Mouse (Mus musculus) midbrain, postnatal 0 days (tissue): ENCODE results near the gene Tnks1bp1. TPM values are rescaled to one million over a fixed set of nuclear protein-coding genes. Genes with fewer than 3 reads are reported as not detected.

Source experiments
- ATAC-seq: fragments of 200-750 bp; cut with Nextera tagmentation; 2 replicates; pipeline ENCODE4 v1.8.0; 2017; ENCODE audit warnings: moderate number of reproducible peaks, mild to moderate bottlenecking, moderate TSS enrichment, moderate library complexity; ENCODE audit not compliant: low FRiP score
- DNase-seq: peaks from one replicate; pipeline ENCODE4 v3.0.0-alpha.2; 2015; ENCODE audit warnings: low spot score
- H3K27ac ChIP-seq: fragments of 300-500 bp; sonication (generic); 2 replicates; pipeline ENCODE4 v1.5.1; 2014; ENCODE audit warnings: low read depth, mild to moderate bottlenecking, low read length, mixed read lengths
- H3K27me3 ChIP-seq: fragments of 300-500 bp; sonication (generic); 2 replicates; pipeline ENCODE4 v1.6.1; 2014; ENCODE audit warnings: low read length, control low read depth, mixed read lengths; ENCODE audit not compliant: insufficient read depth
- H3K36me3 ChIP-seq: fragments of 300-500 bp; sonication (generic); 2 replicates; pipeline ENCODE4 v1.6.1; 2014; ENCODE audit warnings: low read length, control low read depth, mixed read lengths; ENCODE audit not compliant: insufficient read depth
- H3K4me1 ChIP-seq: fragments of 300-500 bp; sonication (generic); 2 replicates; pipeline ENCODE4 v1.6.1; 2014; ENCODE audit warnings: mild to moderate bottlenecking, control low read depth, antibody characterized with exemption, low read length, mixed read lengths; ENCODE audit not compliant: insufficient read depth
- H3K4me2 ChIP-seq: fragments of 300-500 bp; sonication (generic); 2 replicates; pipeline ENCODE4 v1.6.1; 2014; ENCODE audit warnings: low read depth, mild to moderate bottlenecking, low read length, mixed read lengths; ENCODE audit not compliant: poor library complexity, severe bottlenecking
- H3K4me3 ChIP-seq: fragments of 300-500 bp; sonication (generic); 2 replicates; pipeline ENCODE4 v1.5.1; 2014; ENCODE audit warnings: low read depth, mild to moderate bottlenecking, low read length, moderate library complexity
- H3K9ac ChIP-seq: fragments of 300-500 bp; sonication (generic); replicated peaks from 2 replicates; pipeline ENCODE4 v1.6.1; 2014; ENCODE audit warnings: mild to moderate bottlenecking, low read length, moderate library complexity, mixed read lengths; ENCODE audit not compliant: poor library complexity, severe bottlenecking
- H3K9me3 ChIP-seq: fragments of 300-500 bp; sonication (generic); 2 replicates; pipeline ENCODE4 v1.6.1; 2016; ENCODE audit warnings: low read length, control low read depth
- CTCF ChIP-seq: IDR thresholded peaks from 2 replicates; pipeline ENCODE4 v1.5.1; 2016; ENCODE audit warnings: antibody characterized with exemption, mild to moderate bottlenecking
- WGBS: fragments of 180-500 bp; shearing (Covaris S2); extraction: QIAGEN DNeasy Blood & Tissue Kit; methylation state at CpG from one replicate; pipeline ENCODE4 v1.1.7; 2014; 5-methylcytosine and 5-hydroxymethylcytosine counted together
- polyA plus RNA-seq: library from polyadenylated mRNA; unstranded; fragments of >200 nt; fragmentation: Nextera tagmentation; extraction: Ambion mirVana; gene quantifications from 2 replicates; pipeline ENCODE4 v1.2.1, GENCODE M21; 2015
- total RNA-seq: library from RNA; depleted of rRNA; stranded (reverse); fragments of >200 nt; gene quantifications from 2 replicates; pipeline ENCODE4 v1.2.3, GENCODE M21; 2014; rRNA removed

Gene Tnks1bp1
- total and polyA plus RNA-seq, 2 experiments from 2014 or later = 18.0 to 102 TPM

DNA sequence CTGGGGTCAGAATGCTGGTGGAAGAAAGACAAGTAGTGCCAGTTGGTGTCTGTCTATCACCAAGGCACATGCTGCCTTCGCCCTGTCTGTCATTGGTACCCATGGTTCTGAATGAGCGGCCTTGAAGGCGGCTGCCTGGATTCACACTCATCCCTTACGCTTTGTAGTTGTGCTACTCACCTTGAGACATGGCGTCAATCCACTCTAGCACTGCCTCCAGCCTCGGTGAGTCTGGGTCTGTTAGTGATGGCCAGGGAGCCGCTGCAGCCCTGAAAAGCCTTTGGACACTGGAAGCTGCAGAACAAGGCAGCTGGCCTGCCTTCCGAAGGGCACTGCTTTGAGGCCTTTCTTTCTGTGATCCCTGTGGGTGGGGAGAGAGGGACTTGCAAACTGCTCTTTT, 55.4 kb downstream of the Tnks1bp1 start:
- ATAC-seq (no peak), DNase-seq (no peak)
- peaks cover 4% of the 10 kb centered on the region; the same call in 1 of the 2 replicates for H3K9me3 ChIP-seq
- no peaks in the 10 kb centered on the region for H3K4me1 ChIP-seq
- no peak overlapping the region for H3K27ac ChIP-seq
- no peaks in the 10 kb centered on the region for H3K27me3 ChIP-seq
- 78% methylated on average over 8 of the region's 8 CpGs for WGBS
- TF ChIP-seq CTCF = no peak
- H3K4me2 ChIP-seq = no peak overlapping the region
- H3K9ac ChIP-seq = no peak overlapping the region
- no peak overlapping the region for H3K4me3 ChIP-seq
- H3K36me3 ChIP-seq = no peaks in the 10 kb centered on the region

DNA sequence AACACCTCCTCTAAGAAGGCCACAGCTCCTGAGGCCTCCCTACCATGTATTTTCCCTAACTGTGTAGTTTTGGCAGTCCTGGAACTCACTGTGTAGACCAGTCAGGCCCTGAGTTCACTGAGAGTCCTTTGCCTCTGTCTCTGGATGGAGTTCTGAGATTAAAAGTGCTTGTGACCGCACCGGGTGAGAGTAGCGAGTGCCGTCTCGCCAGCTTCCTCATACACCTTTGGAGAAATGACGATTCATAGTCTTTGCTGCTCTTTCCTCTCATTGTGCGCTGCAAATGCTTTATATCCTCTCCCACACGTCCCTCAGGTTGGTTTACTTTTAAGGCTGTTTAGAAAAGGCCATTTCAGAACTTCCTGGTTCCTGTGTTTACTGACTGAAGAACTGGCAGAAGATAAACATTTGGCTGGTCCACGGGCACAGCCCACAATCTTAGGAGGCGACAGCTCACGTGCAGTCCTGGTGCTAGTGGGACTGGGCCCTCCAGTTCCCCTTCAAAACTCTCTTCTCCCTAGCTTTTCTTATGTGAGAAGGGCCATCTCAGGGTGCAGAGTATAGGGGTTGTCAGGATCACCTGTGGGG, 57.7 kb downstream of the Tnks1bp1 start:
- Histone ChIP-seq H3K27me3 (no peaks in the 10 kb centered on the region), H3K4me1 (no peaks in the 10 kb centered on the region), H3K4me2 (no peak overlapping the region), H3K27ac (no peak overlapping the region), H3K36me3 (no peaks in the 10 kb centered on the region), H3K4me3 (no peak overlapping the region), H3K9ac (no peak overlapping the region), H3K9me3 (peaks cover 4% of the 10 kb centered on the region; the same call in 1 of the 2 replicates)
- 85% methylated on average over 11 of the region's 11 CpGs for WGBS
- DNase-seq = no peak
- TF ChIP-seq CTCF = no peak
- ATAC-seq = no peak

DNA sequence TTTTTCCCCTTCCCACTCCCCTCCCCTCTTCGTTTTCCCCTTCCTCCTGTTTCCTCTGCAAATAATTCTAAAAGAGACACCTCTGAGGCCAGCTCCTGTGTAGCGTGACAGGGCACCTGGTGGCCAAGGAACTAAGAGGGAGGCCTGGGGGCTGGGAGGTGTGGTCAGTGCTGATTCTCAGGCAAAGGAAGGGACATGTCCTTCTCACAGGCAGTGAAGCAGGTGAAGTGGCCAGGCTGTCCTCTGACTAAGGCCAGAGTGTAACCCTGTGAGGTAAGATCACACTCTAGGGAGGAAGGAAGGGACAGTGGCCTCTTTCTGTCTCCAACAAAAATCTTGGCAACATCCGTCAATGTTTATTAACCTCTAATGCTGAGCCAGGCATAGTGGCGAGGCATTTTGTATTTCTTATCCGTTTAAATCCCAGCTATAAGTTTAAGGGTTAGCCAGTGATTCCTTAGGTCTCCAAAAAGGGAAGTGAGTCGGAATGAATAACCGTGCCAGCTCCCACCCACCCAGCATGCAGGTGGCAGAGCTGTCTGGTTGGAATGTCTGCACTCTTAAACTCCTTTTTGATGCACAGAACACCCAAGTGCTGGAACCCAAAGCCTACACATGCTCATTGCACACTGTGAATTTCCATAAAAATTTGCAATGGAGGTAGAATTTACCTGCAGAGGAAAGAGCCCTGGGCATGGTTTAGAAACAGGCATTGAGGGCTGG, 58.4 kb downstream of the Tnks1bp1 start:
- Histone ChIP-seq H3K4me1 (no peaks in the 10 kb centered on the region), H3K9ac (no peak overlapping the region), H3K4me3 (no peak overlapping the region), H3K27me3 (no peaks in the 10 kb centered on the region), H3K27ac (no peak overlapping the region), H3K4me2 (no peak overlapping the region), H3K36me3 (no peaks in the 10 kb centered on the region), H3K9me3 (0 out of 2 replicates have a peak, but pooled peaks cover under 1% of the 10 kb centered on the region)
- TF ChIP-seq CTCF = no peak
- no peak for DNase-seq
- WGBS = 74% methylated on average over 7 of the region's 7 CpGs
- no peak for ATAC-seq

DNA sequence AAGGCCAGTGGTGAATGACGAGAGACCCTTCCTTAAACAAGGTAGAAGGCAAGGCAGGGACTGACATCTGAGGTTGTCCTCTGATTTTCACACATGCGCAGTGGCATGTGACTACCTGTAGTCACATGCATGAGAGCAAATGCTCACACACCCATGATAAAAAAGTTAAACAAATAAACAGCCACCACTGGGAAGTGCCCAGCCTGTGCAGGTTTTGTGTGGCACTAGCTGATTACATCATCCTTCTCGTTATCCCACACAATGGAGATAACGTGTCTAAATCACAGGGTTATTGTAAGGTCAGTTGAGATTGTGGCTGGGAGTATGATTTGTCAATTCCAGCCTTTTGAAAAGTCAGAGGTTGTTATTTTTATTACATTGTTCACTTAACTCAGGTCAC, 59.1 kb downstream of the Tnks1bp1 start:
- no peak for ATAC-seq
- DNase-seq = no peak
- H3K36me3 ChIP-seq = no peaks in the 10 kb centered on the region
- WGBS = 89% methylated on average over 4 of the region's 4 CpGs
- H3K9me3 ChIP-seq = no peaks in the 10 kb centered on the region
- H3K27ac ChIP-seq = no peak overlapping the region
- no peak for TF ChIP-seq CTCF
- H3K4me1 ChIP-seq = no peaks in the 10 kb centered on the region
- no peak overlapping the region for H3K4me3 ChIP-seq
- no peak overlapping the region for H3K4me2 ChIP-seq
- no peaks in the 10 kb centered on the region for H3K27me3 ChIP-seq
- H3K9ac ChIP-seq = no peak overlapping the region

DNA sequence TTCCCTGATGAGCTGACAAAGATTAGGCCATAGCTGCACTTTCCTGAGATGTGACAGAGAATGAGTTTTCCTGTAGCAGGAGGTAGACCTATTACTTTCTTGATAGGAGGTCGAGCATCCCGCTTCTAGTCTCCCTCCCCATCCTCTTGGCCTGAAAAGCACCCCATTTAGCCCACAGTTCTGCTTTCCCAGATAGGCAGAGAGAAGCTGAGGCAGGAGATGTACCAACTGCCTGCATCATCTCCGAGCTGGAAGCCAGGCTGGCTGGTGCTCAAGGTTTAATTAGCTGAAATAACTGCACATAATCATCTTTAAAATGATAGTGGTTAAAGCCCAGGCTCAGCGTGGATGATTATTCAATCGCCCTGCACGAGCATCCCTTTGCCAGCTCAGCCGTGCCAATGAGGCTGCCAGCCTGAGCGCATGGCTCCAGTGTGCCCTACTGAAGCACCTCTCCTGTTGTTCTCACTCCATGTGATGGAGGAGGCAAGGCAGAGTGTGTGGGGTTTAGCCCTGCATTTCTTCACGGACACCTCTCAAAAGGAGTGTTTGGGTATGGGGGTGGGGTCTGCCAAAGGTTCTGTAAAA, 62.6 kb downstream of the Tnks1bp1 start:
- Histone ChIP-seq H3K9ac (no peak overlapping the region), H3K27me3 (no peaks in the 10 kb centered on the region), H3K9me3 (no peaks in the 10 kb centered on the region), H3K4me3 (no peak overlapping the region), H3K4me2 (no peak overlapping the region), H3K36me3 (no peaks in the 10 kb centered on the region), H3K27ac (no peak overlapping the region), H3K4me1 (no peaks in the 10 kb centered on the region)
- TF ChIP-seq CTCF = no peak
- DNase-seq (peak; percentile 71), ATAC-seq (no peak)
- 78% methylated on average over 9 of the region's 9 CpGs for WGBS

Other genes with a start within 250 kb of the Tnks1bp1 start
- 14.0 and 16.5 TPM in 2 replicates for gene Ube2l6, start 249.2 kb upstream of the Tnks1bp1 start, total RNA-seq
- 14.2 and 15.1 TPM in 2 replicates for gene Ube2l6, start 249.2 kb upstream of the Tnks1bp1 start, polyA plus RNA-seq
- gene Smtnl1, start 225.4 kb upstream of the Tnks1bp1 start, total RNA-seq = not detected in 2 replicates
- not detected in 2 replicates for gene Smtnl1, start 225.4 kb upstream of the Tnks1bp1 start, polyA plus RNA-seq
- 43.6 and 62.5 TPM in 2 replicates for gene Timm10, start 221.0 kb upstream of the Tnks1bp1 start, total RNA-seq
- 85.0 and 99.0 TPM in 2 replicates for gene Timm10, start 221.0 kb upstream of the Tnks1bp1 start, polyA plus RNA-seq
- 0.99 and 1.8 TPM in 2 replicates for gene Slc43a1, start 209.2 kb upstream of the Tnks1bp1 start, total RNA-seq
- 0.34 and 0.46 TPM in 2 replicates for gene Slc43a1, start 209.2 kb upstream of the Tnks1bp1 start, polyA plus RNA-seq
- 7.7 and 11.4 TPM in 2 replicates for gene Rtn4rl2, start 161.3 kb upstream of the Tnks1bp1 start, total RNA-seq
- gene Rtn4rl2, start 161.3 kb upstream of the Tnks1bp1 start, polyA plus RNA-seq = 6.3 and 6.5 TPM in 2 replicates
- 1.7 and 2.0 TPM in 2 replicates for gene Slc43a3, start 111.4 kb upstream of the Tnks1bp1 start, total RNA-seq
- 1.9 and 2.0 TPM in 2 replicates for gene Slc43a3, start 111.4 kb upstream of the Tnks1bp1 start, polyA plus RNA-seq
- not detected in 2 replicates for gene Prg2, start 67.6 kb upstream of the Tnks1bp1 start, total RNA-seq
- not detected in 2 replicates for gene Prg2, start 67.6 kb upstream of the Tnks1bp1 start, polyA plus RNA-seq
- gene Prg3, start 59.8 kb upstream of the Tnks1bp1 start, total RNA-seq = not detected in 2 replicates
- gene Prg3, start 59.8 kb upstream of the Tnks1bp1 start, polyA plus RNA-seq = not detected in 2 replicates
- 137 and 153 TPM in 2 replicates for gene Ssrp1, start 10.8 kb upstream of the Tnks1bp1 start, total RNA-seq
- 123 TPM in 2 replicates for gene Ssrp1, start 10.8 kb upstream of the Tnks1bp1 start, polyA plus RNA-seq
- gene P2rx3, start 10.6 kb upstream of the Tnks1bp1 start, total RNA-seq = 0.14 and 2.7 TPM in 2 replicates
- 0.48 and 0.88 TPM in 2 replicates for gene P2rx3, start 10.6 kb upstream of the Tnks1bp1 start, polyA plus RNA-seq
- gene Aplnr, start 88.2 kb downstream of the Tnks1bp1 start, total RNA-seq = 17.4 and 22.4 TPM in 2 replicates
- 19.3 and 21.3 TPM in 2 replicates for gene Aplnr, start 88.2 kb downstream of the Tnks1bp1 start, polyA plus RNA-seq
- 29.6 and 32.3 TPM in 2 replicates for gene Lrrc55, start 149.2 kb downstream of the Tnks1bp1 start, total RNA-seq
- gene Lrrc55, start 149.2 kb downstream of the Tnks1bp1 start, polyA plus RNA-seq = 10.9 and 11.5 TPM in 2 replicates